Mouse (Mus musculus) T-helper 17 cell (primary cell): ENCODE measurements around the gene Gpr82.

Experiments
- in situ Hi-C, 2 experiments: fragments of 300-600 bp; cut with MboI, MseI; formaldehyde crosslinking; loops; 1 replicate in 1 of 2; 2 replicates in 1 of 2; pipeline ENCODE4 v1.15.1; 2025; ENCODE audit warnings: high pct_unique_total_duplicates in 2 of 2

Gpr82 gene

GRCm38 (mm10) chrX:13661063-13661462, at the start of gene Gpr82:
Gene Gpr82 (plus strand): TSS chrX:13661363.
- in situ Hi-C loops: no loop called here

- in situ Hi-C loops: no loop called here
Measured at GRCm38 (mm10) chrX:13612115-13612514, 49.0 kb upstream of the Gpr82 start.

GRCm38 (mm10) chrX:13616726-13617125, 44.4 kb upstream of the Gpr82 start:
- in situ Hi-C loops: no loop called here

GRCm38 (mm10) chrX:13617294-13617693, 43.9 kb upstream of the Gpr82 start:
- in situ Hi-C loops: no loop called here

GRCm38 (mm10) chrX:13618476-13618875, 42.7 kb upstream of the Gpr82 start:
- in situ Hi-C loops: no loop called here

GRCm38 (mm10) chrX:13621473-13621872, 39.7 kb upstream of the Gpr82 start:
- in situ Hi-C loops: no loop called here

GRCm38 (mm10) chrX:13622654-13623053, 38.5 kb upstream of the Gpr82 start:
- in situ Hi-C loops: no loop called here

GRCm38 (mm10) chrX:13631599-13632283, 29.4 kb upstream of the Gpr82 start, which contains the start of gene Gpr34:
Gene Gpr34 (plus strand): TSS chrX:13632089.
- in situ Hi-C loops: no loop called here

GRCm38 (mm10) chrX:13636398-13636797, 24.8 kb upstream of the Gpr82 start:
- in situ Hi-C loops: no loop called here

- in situ Hi-C loops: no loop called here
Measured at GRCm38 (mm10) chrX:13638894-13639293, 22.3 kb upstream of the Gpr82 start.

GRCm38 (mm10) chrX:13651889-13652288, 9.3 kb upstream of the Gpr82 start:
- in situ Hi-C loops: loop anchor here (5.0 to 10.0 kb wide), 2 partner anchors 185 to 187 kb away; partner anchors contain the start of gene Nyx (in 2 of the 2)

- in situ Hi-C loops: loop anchor here (5.0 to 10.0 kb wide), 2 partner anchors 185 to 187 kb away; partner anchors contain the start of gene Nyx (in 2 of the 2)
Measured at GRCm38 (mm10) chrX:13652291-13652690, 8.9 kb upstream of the Gpr82 start.

- in situ Hi-C loops: loop anchor here (5.0 to 10.0 kb wide), 3 partner anchors 128 to 428 kb away; partner anchors contain the start of gene Nyx (in 1 of the 2)
Measured at GRCm38 (mm10) chrX:13655005-13655421, 6.2 kb upstream of the Gpr82 start.

- in situ Hi-C loops: loop anchor here (5.0 to 10.0 kb wide), 3 partner anchors 129 to 429 kb away; partner anchors contain the start of gene Nyx (in 1 of the 2)
Measured at GRCm38 (mm10) chrX:13655906-13656305, 5.3 kb upstream of the Gpr82 start.

- in situ Hi-C loops: loop anchor here (5.0 to 10.0 kb wide), 3 partner anchors 129 to 429 kb away; partner anchors contain the start of gene Nyx (in 1 of the 2)
Measured at GRCm38 (mm10) chrX:13656721-13657120, 4.4 kb upstream of the Gpr82 start.

GRCm38 (mm10) chrX:13658616-13659140, 2.5 kb upstream of the Gpr82 start:
- in situ Hi-C loops: loop anchor here (5.0 to 10.0 kb wide), 3 partner anchors 131 to 431 kb away; partner anchors contain the start of gene Nyx (in 1 of the 2)

- in situ Hi-C loops: loop anchor here (5.0 to 10.0 kb wide), 3 partner anchors 132 to 432 kb away; partner anchors contain the start of gene Nyx (in 1 of the 2)
Measured at GRCm38 (mm10) chrX:13659201-13659890, 1.8 kb upstream of the Gpr82 start.

GRCm38 (mm10) chrX:13668867-13669266, 7.7 kb downstream of the Gpr82 start:
- in situ Hi-C loops: no loop called here

GRCm38 (mm10) chrX:13670342-13670741, 9.2 kb downstream of the Gpr82 start:
- in situ Hi-C loops: no loop called here

- in situ Hi-C loops: no loop called here
Measured at GRCm38 (mm10) chrX:13673001-13673400, 11.8 kb downstream of the Gpr82 start.

- in situ Hi-C loops: no loop called here
Measured at GRCm38 (mm10) chrX:13681748-13682147, 20.6 kb downstream of the Gpr82 start.

GRCm38 (mm10) chrX:13686589-13686988, 25.4 kb downstream of the Gpr82 start:
- in situ Hi-C loops: no loop called here
